In genomic region chr1:135906736-135907135, GRCm38 (mm10) we compare ENCODE assay signal across 13 mouse cellular contexts. TPM values are rescaled to one million over a fixed set of nuclear protein-coding genes. Genes with fewer than 3 reads are reported as not detected.
DNase-seq lines count a peak whose midpoint lies in the region; ATAC-seq and TF ChIP-seq lines count a peak whose summit lies in the region.
"Had no signal": no experiment of that assay in that cellular context is flagged by ENCODE, and none has a peak within 500 bp of the region (broad histone marks: within the 10 kb centered on the region; RNA-seq: fewer than 3 reads in every experiment).

No protein-coding gene starts in this region.

- no peaks in the 10 kb centered on the region for H3K9me3 ChIP-seq in embryonic facial prominence, embryonic 13.5 days
- H3K9me3 ChIP-seq: forebrain, embryonic 15.5 days; heart, embryonic 10.5 days; hindbrain, embryonic 15.5 days; kidney, embryonic 15.5 days had no signal

- H3K27me3 ChIP-seq in Patski = peaks cover 36% of the 10 kb centered on the region
- peaks cover 25% of the 10 kb centered on the region; the same call in 1 of the 2 replicates for H3K27me3 ChIP-seq in embryonic facial prominence, embryonic 13.5 days
- H3K27me3 ChIP-seq: forebrain, embryonic 15.5 days; hindbrain, embryonic 15.5 days had no signal

- peaks cover 17% of the 10 kb centered on the region for H3K4me1 ChIP-seq in embryonic facial prominence, embryonic 13.5 days

- POLR2A ChIA-PET in Patski (lab: Charles Lee) = no interaction called here

- peak overlapping the region; percentile 26 for H3K4me2 ChIP-seq in embryonic facial prominence, embryonic 13.5 days
- H3K4me2 ChIP-seq: forebrain, embryonic 15.5 days; hindbrain, embryonic 15.5 days; kidney, embryonic 15.5 days had no signal

- H3K27ac ChIP-seq in embryonic facial prominence, embryonic 13.5 days = peak overlapping the region; percentile 22
- H3K27ac ChIP-seq: forebrain, embryonic 15.5 days; heart, embryonic 10.5 days; hindbrain, embryonic 15.5 days; kidney, embryonic 15.5 days had no signal

- no peaks in the 10 kb centered on the region for H3K36me3 ChIP-seq in embryonic facial prominence, embryonic 13.5 days
- H3K36me3 ChIP-seq: forebrain, embryonic 15.5 days; heart, embryonic 10.5 days; hindbrain, embryonic 15.5 days; kidney, embryonic 15.5 days had no signal

- peak; percentile 25 to 62 for DNase-seq in layer of hippocampus, adult 18-20 months (ENCODE audit: low spot score in 2 of 2)
- DNase-seq in layer of hippocampus, adult 9-10 months (ENCODE audit: low spot score) = no peak
- DNase-seq in Patski (ENCODE audit: low read depth, low spot score) = no peak
- DNase-seq in lung, postnatal 14 days = peak; percentile 12
- no peak for DNase-seq in cerebellum, postnatal 10 days
- no peak for DNase-seq in kidney, postnatal 10 days
- DNase-seq: cerebellum, adult 8-10 months; left cerebral cortex, postnatal 4 days had no signal

- CTCF ChIA-PET in Patski (lab: Charles Lee) = interaction anchor here (0.9 kb wide), 1 partner anchor 38 kb away, joined by 4 read pairs; no protein-coding TSS in a partner anchor

- in situ Hi-C loops in Patski (cut with MboI; ENCODE audit: low pct_unique_long_range_greater_than_20kb) = no loop called here

- 12% methylated on average over 11 of the region's 11 CpGs for WGBS in embryonic facial prominence, embryonic 13.5 days

- no peak for TF ChIP-seq CTCF in Patski (IDR thresholded peaks at IDR 0.05)

- no peak overlapping the region for H3K9ac ChIP-seq in embryonic facial prominence, embryonic 13.5 days
- H3K9ac ChIP-seq: forebrain, embryonic 15.5 days; hindbrain, embryonic 15.5 days; kidney, embryonic 15.5 days had no signal

- peak; percentile 38 for ATAC-seq in Patski
- peak; percentile 75 for ATAC-seq in embryonic facial prominence, embryonic 13.5 days (ENCODE audit: insufficient number of reproducible peaks, insufficient read depth, low FRiP score, low TSS enrichment, low read depth)
- ATAC-seq: forebrain, embryonic 15.5 days had no signal

- H3K4me3 ChIP-seq in embryonic facial prominence, embryonic 13.5 days = no peak overlapping the region
- H3K4me3 ChIP-seq: forebrain, embryonic 15.5 days; heart, embryonic 10.5 days; hindbrain, embryonic 15.5 days; kidney, embryonic 15.5 days had no signal

RNA-seq across cellular contexts. Expression of gene Pkp1, which starts 12.3 kb away (rescaled TPM):
- total RNA-seq in layer of hippocampus, adult 18-20 months (2021) = not detected
- 0.03 TPM for polyA plus RNA-seq in Patski (2021)
- 12.4 and 14.7 TPM in 2 replicates for polyA plus RNA-seq in embryonic facial prominence, embryonic 13.5 days (2015; fragmentation: Nextera tagmentation; extraction: Ambion mirVana)
- polyA plus RNA-seq: forebrain, embryonic 15.5 days had no signal

Comparison
In these comparisons a context has a peak if more than half of its experiments do, and no peak if none do; other contexts are left out.
1. DNase-seq: peak in layer of hippocampus, adult 18-20 months (2 of 2) and lung, postnatal 14 days (single experiment); none in layer of hippocampus, adult 9-10 months (single experiment), Patski (single experiment), cerebellum, postnatal 10 days (0 of 2) and kidney, postnatal 10 days (single experiment).
2. RNA of gene Pkp1, which starts 12.3 kb away (polyA plus RNA-seq): 12.4 to 14.7 TPM in embryonic facial prominence, embryonic 13.5 days; 0.03 TPM in Patski (single experiment); every median in the first group is over 10 times any median in the second.